Mouse (Mus musculus): ENCODE results near the gene Pdap1. TPM values are rescaled to one million over a fixed set of nuclear protein-coding genes. Genes with fewer than 3 reads are reported as not detected.

The Pdap1 gene
- polyA plus RNA-seq (2015; fragmentation: Nextera tagmentation; extraction: Ambion mirVana), result 49.6 and 60.3 TPM in 2 replicates

GRCm38 (mm10) chr5:145139571-145140519, at the start of gene Pdap1, which contains the start of gene Bud31:
Gene Pdap1 (minus strand): TSS chr5:145140238.
Gene Bud31 (plus strand): TSS chr5:145140362.

DNA sequence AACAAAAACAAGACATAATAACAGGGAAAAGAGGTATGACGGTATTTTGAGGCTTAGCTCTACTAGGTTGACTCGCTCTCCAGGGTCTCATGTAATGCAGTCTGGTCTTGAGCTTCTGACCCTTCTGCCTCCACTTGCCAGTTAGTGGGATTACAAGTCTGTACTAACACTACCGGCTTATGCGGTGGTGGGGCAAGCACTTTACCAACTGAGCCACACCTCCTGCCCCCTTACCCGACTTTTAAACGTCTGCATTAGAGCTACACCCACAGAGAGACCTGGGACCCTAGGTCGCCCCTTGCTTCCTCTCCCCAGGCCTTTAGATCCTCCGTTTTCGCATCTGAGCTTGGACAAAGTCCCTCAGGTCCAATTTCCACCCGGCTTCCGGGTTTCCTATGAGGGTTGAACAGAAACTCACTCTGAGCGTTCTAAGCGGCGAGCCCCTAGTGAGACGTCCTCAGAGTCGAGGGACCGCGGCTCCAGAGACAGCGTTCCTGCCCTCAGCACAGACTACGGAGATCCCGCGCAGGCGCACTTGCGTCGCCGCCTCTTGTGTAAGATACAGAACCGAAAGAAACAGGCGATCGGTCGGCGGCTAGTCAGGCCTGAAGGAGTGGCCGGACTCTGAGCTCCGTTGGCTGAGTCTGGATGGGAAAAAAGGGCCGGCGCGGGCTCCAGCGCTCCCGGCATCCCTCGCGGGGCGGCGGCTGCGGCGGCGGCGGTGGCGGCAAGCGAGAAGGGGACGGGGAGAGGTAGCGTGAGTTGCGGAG, 26.7 kb upstream of the Pdap1 start, which contains the start of the genes Ptcd1 and Cpsf4:
Ptcd1 (minus strand) TSS at position 573 of the 770 bp plus-strand sequence.
Cpsf4 (plus strand) TSS at position 678 of the 770 bp plus-strand sequence.

GRCm38 (mm10) chr5:145114071-145114605, 25.9 kb downstream of the Pdap1 start, which contains the start of gene Arpc1b:
Gene Arpc1b (plus strand): TSS chr5:145114215.

GRCm38 (mm10) chr5:145083632-145084451, 56.2 kb downstream of the Pdap1 start, which contains the start of the genes Arpc1a and Kpna7:
Gene Arpc1a (plus strand): TSS chr5:145083830.
Gene Kpna7 (minus strand): TSS chr5:145084030.

Other genes starting within 250 kb of the Pdap1 start
- 12.3 and 13.1 TPM in 2 replicates for gene Smurf1, start 174.4 kb downstream of the Pdap1 start, polyA plus RNA-seq (2015; fragmentation: Nextera tagmentation; extraction: Ambion mirVana)
- gene Gm4871, start 107.5 kb downstream of the Pdap1 start, polyA plus RNA-seq (2015; fragmentation: Nextera tagmentation; extraction: Ambion mirVana), result not detected in 2 replicates
- gene 1700018F24Rik, start 97.2 kb downstream of the Pdap1 start, polyA plus RNA-seq (2015; fragmentation: Nextera tagmentation; extraction: Ambion mirVana), result not detected in 2 replicates
- gene Arpc1a, start 56.4 kb downstream of the Pdap1 start, polyA plus RNA-seq (2015; fragmentation: Nextera tagmentation; extraction: Ambion mirVana), result 188 and 216 TPM in 2 replicates
- gene Kpna7, start 56.2 kb downstream of the Pdap1 start, polyA plus RNA-seq (2015; fragmentation: Nextera tagmentation; extraction: Ambion mirVana), result not detected in 2 replicates
- 381 and 490 TPM in 2 replicates for gene Arpc1b, start 26.0 kb downstream of the Pdap1 start, polyA plus RNA-seq (2015; fragmentation: Nextera tagmentation; extraction: Ambion mirVana)
- 127 and 128 TPM in 2 replicates for gene Bud31, start 124 bp upstream of the Pdap1 start, polyA plus RNA-seq (2015; fragmentation: Nextera tagmentation; extraction: Ambion mirVana)
- 8.5 TPM in 2 replicates for gene Ptcd1, start 26.9 kb upstream of the Pdap1 start, polyA plus RNA-seq (2015; fragmentation: Nextera tagmentation; extraction: Ambion mirVana)
- 17.6 and 20.6 TPM in 2 replicates for gene Cpsf4, start 27.0 kb upstream of the Pdap1 start, polyA plus RNA-seq (2015; fragmentation: Nextera tagmentation; extraction: Ambion mirVana)
- gene Atp5j2, start 51.8 kb upstream of the Pdap1 start, polyA plus RNA-seq (2015; fragmentation: Nextera tagmentation; extraction: Ambion mirVana), result 609 and 628 TPM in 2 replicates
- 5.6 and 6.2 TPM in 2 replicates for gene Zkscan14, start 61.6 kb upstream of the Pdap1 start, polyA plus RNA-seq (2015; fragmentation: Nextera tagmentation; extraction: Ambion mirVana)
- gene Zkscan5, start 64.3 kb upstream of the Pdap1 start, polyA plus RNA-seq (2015; fragmentation: Nextera tagmentation; extraction: Ambion mirVana), result 5.3 and 5.5 TPM in 2 replicates
- gene Zfp655, start 91.5 kb upstream of the Pdap1 start, polyA plus RNA-seq (2015; fragmentation: Nextera tagmentation; extraction: Ambion mirVana), result 28.1 and 29.6 TPM in 2 replicates
- 0.46 and 0.57 TPM in 2 replicates for gene Zscan25, start 140.3 kb upstream of the Pdap1 start, polyA plus RNA-seq (2015; fragmentation: Nextera tagmentation; extraction: Ambion mirVana)
- 1.4 and 1.5 TPM in 2 replicates for gene Cyp3a57, start 205.0 kb upstream of the Pdap1 start, polyA plus RNA-seq (2015; fragmentation: Nextera tagmentation; extraction: Ambion mirVana)